8 mouse cellular contexts compared by ENCODE assay signal in the genomic region with DNA sequence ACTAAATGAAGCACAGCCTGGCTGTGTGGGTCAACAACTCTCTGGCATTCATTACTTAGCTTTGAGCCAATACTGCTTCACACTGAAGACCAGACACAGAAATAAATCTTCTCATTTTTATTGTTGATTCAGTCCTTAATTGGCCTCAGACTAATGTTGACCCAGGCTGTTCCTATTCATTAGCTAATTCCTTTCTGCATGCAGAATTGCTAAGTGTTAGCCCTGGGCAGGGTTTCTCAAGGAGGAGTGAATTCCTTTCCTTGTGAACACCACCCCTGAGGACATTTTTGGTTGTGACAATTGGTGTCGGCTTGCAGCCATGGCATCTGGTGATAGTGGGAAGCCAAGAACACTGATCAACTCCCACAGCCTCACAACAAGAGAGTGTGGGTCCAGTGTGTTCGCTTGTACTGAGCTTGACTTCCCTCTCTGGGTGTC.
DNase-seq lines count a peak whose midpoint lies in the region; ATAC-seq lines count a peak whose summit lies in the region.

No protein-coding gene starts in this region.

- H3K36me3 ChIP-seq in hindbrain, embryonic 16.5 days (ENCODE audit: control insufficient read depth, insufficient read depth, low read length): no peaks in the 10 kb centered on the region
- no peaks in the 10 kb centered on the region for H3K36me3 ChIP-seq in hindbrain, embryonic 11.5 days (ENCODE audit: control insufficient read depth, insufficient read depth, low read length)

- no peak overlapping the region for H3K4me3 ChIP-seq in hindbrain, embryonic 16.5 days (ENCODE audit: low read length)
- H3K4me3 ChIP-seq in hindbrain, embryonic 11.5 days (ENCODE audit: low read depth, low read length): no peak overlapping the region

- peak; percentile 84 for ATAC-seq in hindbrain, embryonic 16.5 days
- no peak for ATAC-seq in hindbrain, embryonic 11.5 days (ENCODE audit: low FRiP score)

- H3K4me1 ChIP-seq in hindbrain, embryonic 16.5 days (ENCODE audit: control insufficient read depth, insufficient read depth, low read depth, low read length): no peaks in the 10 kb centered on the region
- H3K4me1 ChIP-seq in hindbrain, embryonic 11.5 days (replicated peaks; ENCODE audit: control insufficient read depth, insufficient read depth, low read length): no peaks in the 10 kb centered on the region

- DNase-seq in hindbrain, embryonic 11.5 days (ENCODE audit: low spot score): no peak
- peak; percentile 9 for DNase-seq in cerebellum, adult 9-11 months
- DNase-seq in forelimb bud, embryonic 11.5 days (ENCODE audit: low read depth, low spot score): peak; percentile 8
- peak; percentile 45 for DNase-seq in kidney, postnatal 14 days
- no peak for DNase-seq in MN1 (ENCODE audit: low spot score)
- no peak for DNase-seq in T-cell, adult 2 months (ENCODE audit: low spot score)
- no peak for DNase-seq in ovary, postnatal 36 days (ENCODE audit: low spot score)

- no peak overlapping the region for H3K27ac ChIP-seq in hindbrain, embryonic 16.5 days (ENCODE audit: low read depth, low read length)
- H3K27ac ChIP-seq in hindbrain, embryonic 11.5 days (ENCODE audit: low read depth, low read length): no peak overlapping the region

- no peak overlapping the region for H3K9ac ChIP-seq in hindbrain, embryonic 16.5 days (ENCODE audit: low read depth, low read length)
- no peak overlapping the region for H3K9ac ChIP-seq in hindbrain, embryonic 11.5 days (ENCODE audit: low read depth, low read length)

- no peaks in the 10 kb centered on the region for H3K27me3 ChIP-seq in hindbrain, embryonic 16.5 days (replicated peaks; ENCODE audit: control insufficient read depth, insufficient read depth, low read length)
- H3K27me3 ChIP-seq in hindbrain, embryonic 11.5 days (ENCODE audit: control insufficient read depth, insufficient read depth, low read length): no peaks in the 10 kb centered on the region

- H3K9me3 ChIP-seq in hindbrain, embryonic 16.5 days (ENCODE audit: control insufficient read depth, low read length): no peaks in the 10 kb centered on the region
- no peaks in the 10 kb centered on the region for H3K9me3 ChIP-seq in hindbrain, embryonic 11.5 days (ENCODE audit: control insufficient read depth, low read length)

- 65% methylated on average over 2 of the region's 2 CpGs for WGBS in hindbrain, embryonic 16.5 days
- WGBS in hindbrain, embryonic 11.5 days: 83% methylated on average over 2 of the region's 2 CpGs

- H3K4me2 ChIP-seq in hindbrain, embryonic 16.5 days (ENCODE audit: low read length): no peak overlapping the region
- no peak overlapping the region for H3K4me2 ChIP-seq in hindbrain, embryonic 11.5 days (replicated peaks; ENCODE audit: low read depth, low read length)

Comparison
In these comparisons a context has a peak if more than half of its experiments do, and no peak if none do; other contexts are left out.
1. DNase-seq: peak in cerebellum, adult 9-11 months (single experiment), forelimb bud, embryonic 11.5 days (single experiment) and kidney, postnatal 14 days (single experiment); none in hindbrain, embryonic 11.5 days (single experiment), MN1 (single experiment), T-cell, adult 2 months (single experiment) and ovary, postnatal 36 days (single experiment).